Mouse (Mus musculus): ENCODE results near the gene H2-M10.4. TPM values are rescaled to one million over a fixed set of nuclear protein-coding genes. Genes with fewer than 3 reads are reported as not detected.
A peak's percentile ranks its signal among the peaks of the same experiment; 100 is the strongest.

Gene H2-M10.4
- total and polyA plus RNA-seq, 2 experiments, result not detected

DNA sequence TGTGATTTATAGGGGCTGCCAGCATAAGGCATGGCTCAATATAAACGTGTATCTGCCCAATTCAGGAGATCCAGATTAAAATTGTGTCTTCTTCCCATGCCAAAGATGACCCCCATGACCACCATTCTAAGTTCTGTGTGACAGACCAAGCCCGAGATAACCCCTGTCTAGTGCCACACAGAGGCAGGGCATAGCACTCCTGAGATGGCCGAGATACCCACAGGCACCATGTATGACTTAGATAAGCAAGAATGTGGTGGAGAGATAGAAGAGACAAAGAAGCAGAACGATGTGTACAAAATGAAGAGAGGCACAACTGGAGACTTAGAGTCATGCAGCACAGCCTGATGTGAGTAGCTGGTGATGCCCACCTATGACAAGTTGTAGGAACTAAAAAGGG, 5.9 kb downstream of the H2-M10.4 start:
- Histone ChIP-seq H3K79me2 (ENCODE audit: control insufficient read depth, insufficient read depth, low read length) (no peaks in the 10 kb centered on the region), H3K27ac (replicated peaks; ENCODE audit: insufficient read depth, low read depth, low read length) (no peak overlapping the region), H3K36me3 (ENCODE audit: control insufficient read depth, insufficient read depth, low read length) (no peaks in the 10 kb centered on the region), H3K4me3 (ENCODE audit: insufficient read depth, low read depth, low read length) (no peak overlapping the region), H3K4me1 (ENCODE audit: control insufficient read depth, insufficient read depth, low read length) (no peaks in the 10 kb centered on the region), H3K9ac (ENCODE audit: low read depth, low read length) (no peak overlapping the region), H3K27me3 (ENCODE audit: control insufficient read depth, insufficient read depth, low read length) (no peaks in the 10 kb centered on the region)
- WGBS, result 70% methylated on average over 4 of the region's 4 CpGs
- no peak for DNase-seq (ENCODE audit: extremely low read depth, low read depth, low spot score)
- TF ChIP-seq CTCF (IDR thresholded peaks at IDR 0.05; ENCODE audit: low read depth, low read length) (no peak), POLR2A (IDR thresholded peaks at IDR 0.05; ENCODE audit: extremely low read depth, insufficient read depth, low read length) (no peak)

DNA sequence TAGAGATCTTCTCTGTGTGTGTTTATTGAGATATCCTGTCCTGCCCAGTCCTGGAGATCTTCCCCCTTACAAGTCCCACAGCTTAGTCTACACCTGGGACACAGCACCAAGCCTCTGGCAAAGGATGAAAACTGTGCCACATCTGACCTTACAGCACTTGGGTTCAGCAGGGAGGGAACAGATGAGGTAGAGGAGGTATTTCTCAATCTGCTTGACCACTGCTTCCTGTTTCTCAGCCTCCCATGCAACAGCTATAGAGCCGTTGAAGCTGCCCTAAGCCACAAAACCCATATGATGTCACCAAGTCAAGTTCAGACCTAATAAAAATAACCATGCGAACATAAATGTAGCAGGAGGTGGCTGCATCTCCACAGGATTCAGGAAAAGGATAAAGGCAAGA, 30.7 kb downstream of the H2-M10.4 start:
- 73% methylated on average over 2 of the region's 2 CpGs for WGBS
- peak; percentile 39 for DNase-seq (ENCODE audit: extremely low read depth, low read depth, low spot score)
- Histone ChIP-seq H3K9ac (ENCODE audit: low read depth, low read length) (no peak overlapping the region), H3K27ac (replicated peaks; ENCODE audit: insufficient read depth, low read depth, low read length) (no peak overlapping the region), H3K27me3 (ENCODE audit: control insufficient read depth, insufficient read depth, low read length) (no peaks in the 10 kb centered on the region), H3K4me1 (ENCODE audit: control insufficient read depth, insufficient read depth, low read length) (peaks cover 5% of the 10 kb centered on the region), H3K36me3 (ENCODE audit: control insufficient read depth, insufficient read depth, low read length) (no peaks in the 10 kb centered on the region), H3K79me2 (ENCODE audit: control insufficient read depth, insufficient read depth, low read length) (no peaks in the 10 kb centered on the region), H3K4me3 (ENCODE audit: insufficient read depth, low read depth, low read length) (no peak overlapping the region)
- TF ChIP-seq CTCF (IDR thresholded peaks at IDR 0.05; ENCODE audit: low read depth, low read length) (no peak), POLR2A (IDR thresholded peaks at IDR 0.05; ENCODE audit: extremely low read depth, insufficient read depth, low read length) (no peak)

DNA sequence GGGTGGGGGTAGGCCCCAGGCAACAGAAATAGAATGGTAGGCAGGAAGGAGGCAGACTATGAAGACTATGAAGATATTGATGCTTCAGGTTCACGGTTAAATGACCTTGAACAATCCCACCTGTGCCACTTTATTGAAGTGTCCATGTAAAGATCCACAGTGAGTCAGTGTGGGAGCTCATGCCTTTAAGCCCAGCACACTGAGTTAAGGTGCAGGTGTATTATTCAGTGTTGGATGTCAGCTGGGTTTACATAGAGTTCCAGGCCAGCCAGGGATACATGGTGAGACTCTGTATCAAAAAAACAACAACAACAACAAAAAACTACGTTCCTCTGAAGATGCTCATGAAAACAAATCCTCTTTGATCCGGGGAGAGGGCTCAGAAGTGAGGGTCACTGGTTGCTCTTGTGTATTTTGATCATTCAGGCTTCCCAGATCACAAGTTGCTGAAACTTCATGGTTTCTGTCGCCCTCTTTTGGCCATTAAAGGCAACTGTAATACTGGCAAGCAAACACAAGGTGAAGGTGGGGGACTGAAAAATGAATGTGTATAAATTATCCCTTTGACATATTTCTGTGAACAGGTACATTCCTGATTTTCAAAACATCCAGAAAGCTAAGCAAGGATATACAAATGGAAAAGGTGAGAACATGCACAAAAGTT, 43.9 kb downstream of the H2-M10.4 start:
- WGBS, result 19% methylated on average over 4 of the region's 4 CpGs
- no peak overlapping the region for H3K4me3 ChIP-seq (ENCODE audit: insufficient read depth, low read depth, low read length)

DNA sequence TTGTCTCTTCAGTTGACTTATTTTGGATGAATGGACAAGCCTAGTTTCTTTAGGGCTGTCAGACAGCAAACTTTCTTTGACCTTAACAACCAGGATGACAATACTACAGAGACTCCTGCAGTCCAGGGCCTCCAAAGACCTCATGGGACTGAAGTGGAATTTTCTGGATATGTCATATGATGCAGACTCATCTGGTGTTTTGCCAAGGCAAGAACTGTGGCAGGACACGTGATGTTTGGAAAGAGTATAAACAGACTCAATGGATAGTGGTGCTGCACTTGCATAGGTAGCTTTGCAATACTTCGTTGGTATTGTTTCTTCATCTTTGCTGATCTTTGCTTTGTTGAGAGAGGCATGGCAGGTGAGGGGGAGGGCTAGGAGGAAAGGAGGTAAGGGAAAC, 44.7 kb downstream of the H2-M10.4 start:
- no peak for DNase-seq (ENCODE audit: extremely low read depth, low read depth, low spot score)
- H3K4me1 ChIP-seq (ENCODE audit: control insufficient read depth, insufficient read depth, low read length), result no peaks in the 10 kb centered on the region
- no peak overlapping the region for H3K4me3 ChIP-seq (ENCODE audit: insufficient read depth, low read depth, low read length)
- no peak overlapping the region for H3K9ac ChIP-seq (ENCODE audit: low read depth, low read length)
- no peak overlapping the region for H3K27ac ChIP-seq (replicated peaks; ENCODE audit: insufficient read depth, low read depth, low read length)
- no peaks in the 10 kb centered on the region for H3K79me2 ChIP-seq (ENCODE audit: control insufficient read depth, insufficient read depth, low read length)
- no peaks in the 10 kb centered on the region for H3K27me3 ChIP-seq (ENCODE audit: control insufficient read depth, insufficient read depth, low read length)
- H3K36me3 ChIP-seq (ENCODE audit: control insufficient read depth, insufficient read depth, low read length), result no peaks in the 10 kb centered on the region
- TF ChIP-seq POLR2A (IDR thresholded peaks at IDR 0.05; ENCODE audit: extremely low read depth, insufficient read depth, low read length), result no peak
- TF ChIP-seq CTCF (IDR thresholded peaks at IDR 0.05; ENCODE audit: low read depth, low read length), result no peak
- whole genome bisulfite sequencing, result 37% methylated on average over 2 of the region's 2 CpGs

More for the DNA sequence above, 43.9 kb downstream of the H2-M10.4 start:
- Histone ChIP-seq H3K9ac (ENCODE audit: low read depth, low read length) (no peak overlapping the region), H3K27me3 (ENCODE audit: control insufficient read depth, insufficient read depth, low read length) (no peaks in the 10 kb centered on the region), H3K36me3 (ENCODE audit: control insufficient read depth, insufficient read depth, low read length) (no peaks in the 10 kb centered on the region), H3K4me1 (ENCODE audit: control insufficient read depth, insufficient read depth, low read length) (no peaks in the 10 kb centered on the region), H3K79me2 (ENCODE audit: control insufficient read depth, insufficient read depth, low read length) (no peaks in the 10 kb centered on the region), H3K27ac (replicated peaks; ENCODE audit: insufficient read depth, low read depth, low read length) (no peak overlapping the region)
- peak; percentile 54 for DNase-seq (ENCODE audit: extremely low read depth, low read depth, low spot score)
- TF ChIP-seq CTCF (IDR thresholded peaks at IDR 0.05; ENCODE audit: low read depth, low read length), result peak; percentile 69
- TF ChIP-seq POLR2A (IDR thresholded peaks at IDR 0.05; ENCODE audit: extremely low read depth, insufficient read depth, low read length), result no peak

DNA sequence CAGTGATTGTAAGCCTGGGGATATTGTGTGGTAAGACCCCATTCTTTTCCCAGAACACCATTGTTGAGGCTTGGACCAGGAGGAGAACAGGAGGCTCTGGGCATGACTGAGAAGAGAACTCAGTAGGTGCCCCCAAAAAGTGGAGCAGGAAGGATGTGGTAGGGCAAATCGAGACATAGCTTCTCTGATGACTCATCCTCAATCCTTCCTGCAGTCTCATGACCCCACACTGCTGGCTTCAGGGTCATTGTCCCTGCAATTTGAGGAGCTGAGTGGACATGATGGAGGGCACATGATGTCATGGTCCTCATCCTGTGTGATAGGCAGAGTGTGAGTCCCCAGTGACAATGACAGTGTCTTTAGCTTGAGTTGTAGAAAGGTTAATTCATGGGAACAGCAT, 46.7 kb downstream of the H2-M10.4 start:
- no peaks in the 10 kb centered on the region for H3K27me3 ChIP-seq (ENCODE audit: control insufficient read depth, insufficient read depth, low read length)
- H3K9ac ChIP-seq (ENCODE audit: low read depth, low read length), result no peak overlapping the region
- no peaks in the 10 kb centered on the region for H3K79me2 ChIP-seq (ENCODE audit: control insufficient read depth, insufficient read depth, low read length)
- H3K27ac ChIP-seq (replicated peaks; ENCODE audit: insufficient read depth, low read depth, low read length), result no peak overlapping the region
- TF ChIP-seq CTCF (IDR thresholded peaks at IDR 0.05; ENCODE audit: low read depth, low read length), result no peak
- no peak for TF ChIP-seq POLR2A (IDR thresholded peaks at IDR 0.05; ENCODE audit: extremely low read depth, insufficient read depth, low read length)
- WGBS, result 39% methylated on average over 1 of the region's 1 CpGs
- no peaks in the 10 kb centered on the region for H3K36me3 ChIP-seq (ENCODE audit: control insufficient read depth, insufficient read depth, low read length)
- H3K4me3 ChIP-seq (ENCODE audit: insufficient read depth, low read depth, low read length), result no peak overlapping the region
- no peaks in the 10 kb centered on the region for H3K4me1 ChIP-seq (ENCODE audit: control insufficient read depth, insufficient read depth, low read length)
- DNase-seq (ENCODE audit: extremely low read depth, low read depth, low spot score), result peak; percentile 8

DNA sequence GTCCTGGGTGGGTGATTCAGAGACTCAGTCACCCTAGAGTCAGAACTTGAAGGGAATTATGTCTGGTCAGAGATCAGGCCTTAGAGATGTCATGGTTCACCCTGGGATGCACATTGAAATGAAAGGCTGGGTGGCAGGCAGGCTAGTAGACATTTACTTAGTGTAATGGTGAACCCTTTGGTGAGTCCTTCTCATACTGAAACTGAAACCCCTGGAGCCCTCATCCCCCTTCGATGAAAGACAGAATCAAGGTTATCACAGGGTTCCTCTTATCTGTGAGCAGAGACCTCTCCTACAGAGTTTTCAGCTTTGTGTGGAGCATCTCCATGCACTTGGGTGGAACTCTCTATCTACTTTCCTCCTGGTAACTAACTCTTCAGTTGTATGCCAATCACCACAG, 47.8 kb downstream of the H2-M10.4 start:
- 70% methylated on average over 1 of the region's 1 CpGs for WGBS
- no peak overlapping the region for H3K4me3 ChIP-seq (ENCODE audit: insufficient read depth, low read depth, low read length)
- no peak for DNase-seq (ENCODE audit: extremely low read depth, low read depth, low spot score)
- no peaks in the 10 kb centered on the region for H3K27me3 ChIP-seq (ENCODE audit: control insufficient read depth, insufficient read depth, low read length)
- no peak overlapping the region for H3K9ac ChIP-seq (ENCODE audit: low read depth, low read length)
- no peak overlapping the region for H3K27ac ChIP-seq (replicated peaks; ENCODE audit: insufficient read depth, low read depth, low read length)
- no peaks in the 10 kb centered on the region for H3K79me2 ChIP-seq (ENCODE audit: control insufficient read depth, insufficient read depth, low read length)
- TF ChIP-seq POLR2A (IDR thresholded peaks at IDR 0.05; ENCODE audit: extremely low read depth, insufficient read depth, low read length), result no peak
- TF ChIP-seq CTCF (IDR thresholded peaks at IDR 0.05; ENCODE audit: low read depth, low read length), result no peak
- no peaks in the 10 kb centered on the region for H3K4me1 ChIP-seq (ENCODE audit: control insufficient read depth, insufficient read depth, low read length)
- H3K36me3 ChIP-seq (ENCODE audit: control insufficient read depth, insufficient read depth, low read length), result no peaks in the 10 kb centered on the region

Other genes starting within 250 kb of the H2-M10.4 start
- gene Rpp21, start 204.3 kb downstream of the H2-M10.4 start, total RNA-seq (2014; rRNA removed), result 10.6 and 16.4 TPM in 2 replicates
- gene Rpp21, start 204.3 kb downstream of the H2-M10.4 start, polyA plus RNA-seq (2012; rRNA removed), result 42.7 and 43.6 TPM in 2 replicates
- gene Trim39, start 190.1 kb downstream of the H2-M10.4 start, total RNA-seq (2014; rRNA removed), result 4.8 and 5.0 TPM in 2 replicates
- 5.3 and 8.0 TPM in 2 replicates for gene Trim39, start 190.1 kb downstream of the H2-M10.4 start, polyA plus RNA-seq (2012; rRNA removed)
- gene H2-M10.2, start 175.8 kb downstream of the H2-M10.4 start, total RNA-seq (2014; rRNA removed), result not detected in 2 replicates
- not detected in 2 replicates for gene H2-M10.2, start 175.8 kb downstream of the H2-M10.4 start, polyA plus RNA-seq (2012; rRNA removed)
- not detected in 2 replicates for gene H2-M10.1, start 136.2 kb downstream of the H2-M10.4 start, total RNA-seq (2014; rRNA removed)
- gene H2-M10.1, start 136.2 kb downstream of the H2-M10.4 start, polyA plus RNA-seq (2012; rRNA removed), result not detected in 2 replicates
- gene H2-M10.3, start 93.9 kb downstream of the H2-M10.4 start, total RNA-seq (2014; rRNA removed), result not detected in 2 replicates
- gene H2-M10.3, start 93.9 kb downstream of the H2-M10.4 start, polyA plus RNA-seq (2012; rRNA removed), result not detected in 2 replicates
- gene H2-M11, start 84.7 kb upstream of the H2-M10.4 start, total RNA-seq (2014; rRNA removed), result not detected in 2 replicates
- not detected in 2 replicates for gene H2-M11, start 84.7 kb upstream of the H2-M10.4 start, polyA plus RNA-seq (2012; rRNA removed)
- not detected in 2 replicates for gene H2-M9, start 180.3 kb upstream of the H2-M10.4 start, total RNA-seq (2014; rRNA removed)
- not detected in 2 replicates for gene H2-M9, start 180.3 kb upstream of the H2-M10.4 start, polyA plus RNA-seq (2012; rRNA removed)
- not detected in 2 replicates for gene H2-M1, start 209.9 kb upstream of the H2-M10.4 start, total RNA-seq (2014; rRNA removed)
- gene H2-M1, start 209.9 kb upstream of the H2-M10.4 start, polyA plus RNA-seq (2012; rRNA removed), result not detected in 2 replicates

Measured in liver, adult 2 months (tissue).